Mouse (Mus musculus): ENCODE results near the gene Cpn2. TPM values are rescaled to one million over a fixed set of nuclear protein-coding genes. Genes with fewer than 3 reads are reported as not detected.

Cpn2 gene
- polyA plus RNA-seq, 1 experiment from 2014 or later, result 0.33 TPM

Other genes with a start within 250 kb of the Cpn2 start
- 64.4 and 67.1 TPM in 2 replicates for gene Hes1, start 203.1 kb downstream of the Cpn2 start, polyA plus RNA-seq (2015; fragmentation: Nextera tagmentation; extraction: Ambion mirVana)
- 0.39 and 0.49 TPM in 2 replicates for gene Lrrc15, start 15.8 kb upstream of the Cpn2 start, polyA plus RNA-seq (2015; fragmentation: Nextera tagmentation; extraction: Ambion mirVana)
- gene Gp5, start 43.3 kb upstream of the Cpn2 start, polyA plus RNA-seq (2015; fragmentation: Nextera tagmentation; extraction: Ambion mirVana), result 0.76 and 0.89 TPM in 2 replicates
- gene Atp13a3, start 138.5 kb upstream of the Cpn2 start, polyA plus RNA-seq (2015; fragmentation: Nextera tagmentation; extraction: Ambion mirVana), result 14.1 and 14.7 TPM in 2 replicates